ENCODE assay signal across 8 mouse cellular contexts in the genomic region with DNA sequence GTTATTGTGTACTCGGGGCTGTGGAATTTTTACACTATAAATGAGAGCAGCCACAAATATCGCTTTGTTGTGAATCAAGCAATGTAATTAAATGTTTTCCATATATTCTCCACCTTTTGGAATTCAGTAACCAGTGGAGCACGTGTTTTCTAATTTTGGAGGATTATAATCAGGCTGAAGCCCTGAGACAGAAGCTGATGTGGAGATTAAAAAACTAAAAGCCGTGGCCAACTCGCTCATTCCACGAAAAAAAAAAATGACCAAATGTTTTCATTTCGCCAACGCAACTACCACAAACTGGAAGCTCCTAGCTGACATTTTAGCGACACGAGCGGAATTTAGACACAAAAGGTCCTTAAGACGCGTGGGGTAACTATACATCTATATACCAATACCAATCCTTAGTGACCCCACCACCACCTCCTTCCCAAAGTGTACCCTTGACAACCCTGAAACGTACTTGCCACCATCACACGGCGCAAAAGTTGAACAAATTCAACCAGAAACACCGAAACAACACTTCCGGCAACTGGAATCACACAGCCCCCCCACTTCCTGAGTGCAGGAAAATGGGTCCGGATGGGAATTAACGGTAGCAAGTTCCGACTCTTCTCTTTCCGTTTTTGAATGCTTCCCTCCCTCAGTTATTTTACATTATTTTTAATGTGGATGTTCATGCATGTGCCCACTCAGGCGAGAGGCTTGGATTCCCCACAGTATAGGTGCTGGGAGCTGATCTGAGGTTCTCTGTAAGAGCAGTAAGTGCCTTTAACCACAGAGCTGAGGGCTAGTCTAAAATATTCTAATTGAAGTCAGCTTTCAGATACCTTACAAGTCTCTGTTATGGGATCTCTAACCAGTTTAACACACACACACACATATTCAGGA. TPM values are rescaled to one million over a fixed set of nuclear protein-coding genes. Genes with fewer than 3 reads are reported as not detected.
DNase-seq lines count a peak whose midpoint lies in the region; ATAC-seq lines count a peak whose summit lies in the region.

A gene (minus strand): TSS at position 524 of the 888 bp plus-strand sequence.

- peak within 1 kb of the TSS; percentile 87 for H3K9ac ChIP-seq in embryonic facial prominence, embryonic 14.5 days (ENCODE audit: low read depth, low read length)
- peak within 1 kb of the TSS; percentile 90 for H3K9ac ChIP-seq in kidney, embryonic 14.5 days (ENCODE audit: low read depth, low read length)
- peak within 1 kb of the TSS; percentile 68 for H3K9ac ChIP-seq in limb, embryonic 15.5 days

- H3K9me3 ChIP-seq in embryonic facial prominence, embryonic 14.5 days (ENCODE audit: control insufficient read depth, low read length): no peaks in the 10 kb centered on the region
- no peaks in the 10 kb centered on the region for H3K9me3 ChIP-seq in kidney, embryonic 14.5 days (ENCODE audit: control insufficient read depth, low read length)
- H3K9me3 ChIP-seq in limb, embryonic 15.5 days: no peaks in the 10 kb centered on the region

- peak within 1 kb of the TSS; percentile 94 for H3K27ac ChIP-seq in embryonic facial prominence, embryonic 14.5 days (replicated peaks; ENCODE audit: low read depth, low read length)
- H3K27ac ChIP-seq in kidney, embryonic 14.5 days (ENCODE audit: low read depth, low read length): peak within 1 kb of the TSS; percentile 93
- H3K27ac ChIP-seq in limb, embryonic 15.5 days: peak within 1 kb of the TSS; percentile 96

- H3K36me3 ChIP-seq in embryonic facial prominence, embryonic 14.5 days (ENCODE audit: control insufficient read depth, insufficient read depth, low read length): peaks cover 17% of the 10 kb centered on the region
- H3K36me3 ChIP-seq in kidney, embryonic 14.5 days (ENCODE audit: control insufficient read depth, insufficient read depth, low read length): peaks cover 17% of the 10 kb centered on the region
- H3K36me3 ChIP-seq in limb, embryonic 15.5 days: peaks cover 16% of the 10 kb centered on the region

- peak within 1 kb of the TSS; percentile 94 for H3K4me3 ChIP-seq in embryonic facial prominence, embryonic 14.5 days (ENCODE audit: low read depth, low read length)
- H3K4me3 ChIP-seq in kidney, embryonic 14.5 days (ENCODE audit: low read length): peak within 1 kb of the TSS; percentile 90
- peak within 1 kb of the TSS; percentile 76 for H3K4me3 ChIP-seq in limb, embryonic 15.5 days

- peaks cover 8% of the 10 kb centered on the region for H3K4me1 ChIP-seq in embryonic facial prominence, embryonic 14.5 days (ENCODE audit: control insufficient read depth, insufficient read depth, low read length)
- H3K4me1 ChIP-seq in kidney, embryonic 14.5 days (ENCODE audit: control insufficient read depth, insufficient read depth, low read length): peaks cover 4% of the 10 kb centered on the region; the same call in 1 of the 2 replicates
- H3K4me1 ChIP-seq in limb, embryonic 15.5 days: peaks cover 4% of the 10 kb centered on the region

- H3K4me2 ChIP-seq in embryonic facial prominence, embryonic 14.5 days (ENCODE audit: low read depth, low read length): peak within 1 kb of the TSS; percentile 75
- peak within 1 kb of the TSS; percentile 82 for H3K4me2 ChIP-seq in kidney, embryonic 14.5 days (replicated peaks; ENCODE audit: low read depth, low read length)
- peak within 1 kb of the TSS; percentile 74 for H3K4me2 ChIP-seq in limb, embryonic 15.5 days

- H3K27me3 ChIP-seq in embryonic facial prominence, embryonic 14.5 days (replicated peaks; ENCODE audit: control insufficient read depth, insufficient read depth, low read length): no peaks in the 10 kb centered on the region
- no peaks in the 10 kb centered on the region for H3K27me3 ChIP-seq in kidney, embryonic 14.5 days (ENCODE audit: control insufficient read depth, insufficient read depth, low read length)
- H3K27me3 ChIP-seq in limb, embryonic 15.5 days: no peaks in the 10 kb centered on the region

- DNase-seq in 416B (ENCODE audit: low read depth): peak; percentile 94
- DNase-seq in adrenal gland, postnatal 4 days (ENCODE audit: low spot score in 2 of 2): peak; percentile 31 to 60
- peak; percentile 89 for DNase-seq in embryonic facial prominence, embryonic 14.5 days (ENCODE audit: low spot score)
- peak; percentile 58 to 78 for DNase-seq in heart, adult 9 months (ENCODE audit: low spot score in 2 of 2)
- peak; percentile 46 to 70 for DNase-seq in monocyte, adult 2 months (ENCODE audit: low read depth in 1 of 2, low spot score in 2 of 2)
- peak; percentile 65 to 77 for DNase-seq in spleen, postnatal 36 days (ENCODE audit: low spot score in 2 of 2)

- no peak for ATAC-seq in embryonic facial prominence, embryonic 14.5 days (ENCODE audit: low read depth)
- ATAC-seq in kidney, embryonic 14.5 days (ENCODE audit: low FRiP score, low TSS enrichment): no peak
- no peak for ATAC-seq in limb, embryonic 15.5 days (ENCODE audit: insufficient number of reproducible peaks, low FRiP score, low TSS enrichment, low read depth)

- 7% methylated on average over 23 of the region's 23 CpGs for WGBS in embryonic facial prominence, embryonic 14.5 days
- 3% methylated on average over 23 of the region's 23 CpGs for WGBS in kidney, embryonic 14.5 days
- WGBS in limb, embryonic 15.5 days: 3% methylated on average over 23 of the region's 23 CpGs

RNA-seq across cellular contexts. Expression of the gene that starts here (rescaled TPM):
- total RNA-seq in adrenal gland, postnatal 4 days (2021): 10 to 100 TPM; 17.8 to 18.4 TPM
- 23.0 and 23.5 TPM in 2 replicates for polyA plus RNA-seq in embryonic facial prominence, embryonic 14.5 days (2014; fragmentation: Nextera tagmentation; extraction: Ambion mirVana)
- 33.5 and 34.0 TPM in 2 replicates for polyA plus RNA-seq in kidney, embryonic 14.5 days (2014; fragmentation: Nextera tagmentation; extraction: Ambion mirVana)
- 20.9 and 22.2 TPM in 2 replicates for polyA plus RNA-seq in limb, embryonic 15.5 days (2015; fragmentation: Nextera tagmentation; extraction: Ambion mirVana)
